Mouse (Mus musculus) left cerebral cortex, postnatal 10 days (tissue): Measurements from ENCODE around the gene Gys2. TPM values are rescaled to one million over a fixed set of nuclear protein-coding genes. Genes with fewer than 3 reads are reported as not detected.
"Not testable (repeated sequence)": the region's sequence is repeated elsewhere in the genome, so short reads cannot be mapped to it uniquely, and the experiment has no call there.

Experiments
- DNase-seq, 2 experiments: peaks; one replicate each; pipeline ENCODE4 v3.0.0; 2021 to 2022; ENCODE audit warnings: low spot score in 2 of 2, mixed read lengths in 1 of 2; ENCODE audit errors: extremely low spot score in 1 of 2
- intact Hi-C: fragments of 180-260 bp; cut with DNase I; formaldehyde crosslinking; loops from one replicate; pipeline ENCODE4 v1.15.1; 2025
- total RNA-seq, 2 experiments: library from RNA; stranded (reverse); gene quantifications; 2 replicates each; pipeline ENCODE4 v1.2.3; 2021

Gene Gys2
- not detected for total RNA-seq

DNA sequence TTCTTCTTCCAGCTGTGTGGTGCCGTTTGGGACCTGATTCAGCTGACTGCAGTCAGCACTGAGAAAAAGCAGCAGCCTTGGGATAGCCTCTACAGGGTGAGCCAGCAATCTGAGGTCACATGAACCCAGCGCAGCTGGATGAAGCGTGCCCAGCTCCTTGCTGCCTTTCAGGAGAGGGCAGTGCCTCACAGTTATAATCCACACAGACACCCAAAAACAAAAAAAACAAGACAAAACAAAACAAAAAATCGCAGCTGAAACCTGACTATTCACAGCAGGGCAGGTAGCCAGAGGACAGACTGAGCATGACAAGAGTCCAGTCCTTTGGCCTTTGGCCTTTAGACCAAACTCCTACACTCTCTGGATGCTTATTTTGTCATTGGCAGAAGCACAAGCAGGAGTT, at the start of gene Gys2:
Gene Gys2 (minus strand): TSS at position 309 of the 403 bp plus-strand sequence.
- intact Hi-C loops = no loop called here
- no peak for DNase-seq

DNA sequence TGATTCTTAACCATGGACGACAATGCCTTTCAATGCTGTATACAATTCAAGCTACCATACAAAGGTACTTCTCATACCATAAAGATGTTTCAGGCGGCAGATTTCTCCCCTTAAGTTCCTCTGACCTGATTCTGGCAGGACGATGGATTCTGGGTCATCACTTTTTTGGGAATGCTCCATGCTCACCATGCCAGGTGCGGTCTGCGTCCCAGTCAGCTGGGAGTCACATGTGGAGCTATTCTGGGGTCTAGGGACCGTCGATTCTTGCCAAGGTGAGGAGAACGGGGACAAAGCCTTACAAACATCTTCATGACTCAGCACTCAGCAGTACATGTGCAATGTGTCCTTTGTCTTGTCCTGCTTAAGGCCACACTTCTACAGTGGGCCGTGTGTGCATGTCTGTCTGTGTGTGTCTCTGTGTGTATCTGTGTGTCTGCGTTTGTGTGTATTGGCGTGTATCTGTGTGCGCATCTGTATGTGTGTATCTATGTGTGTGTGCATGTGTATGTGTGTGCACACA, 48.7 kb upstream of the Gys2 start:
- DNase-seq = no peak
- intact Hi-C loops = no loop called here

DNA sequence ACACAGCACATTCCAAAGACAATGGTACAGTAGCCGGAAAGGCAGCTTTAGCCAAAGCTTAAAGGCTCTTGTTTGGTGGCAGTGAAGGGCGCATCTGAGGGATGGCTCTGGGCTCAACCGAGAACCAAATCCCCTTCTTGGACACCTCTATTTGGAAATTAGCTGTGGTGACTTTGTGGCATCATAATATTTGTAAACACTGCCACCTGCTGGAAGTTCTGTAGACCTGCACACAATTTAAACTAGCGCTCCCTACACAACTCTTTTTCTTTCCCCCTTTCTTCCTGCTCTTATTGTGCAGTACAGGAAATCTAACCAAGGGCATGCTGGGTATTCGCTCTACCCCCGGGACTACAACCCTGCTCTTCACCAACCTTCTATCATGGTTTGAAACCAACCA, 46.2 kb upstream of the Gys2 start:
- intact Hi-C loops = no loop called here
- DNase-seq = no peak

DNA sequence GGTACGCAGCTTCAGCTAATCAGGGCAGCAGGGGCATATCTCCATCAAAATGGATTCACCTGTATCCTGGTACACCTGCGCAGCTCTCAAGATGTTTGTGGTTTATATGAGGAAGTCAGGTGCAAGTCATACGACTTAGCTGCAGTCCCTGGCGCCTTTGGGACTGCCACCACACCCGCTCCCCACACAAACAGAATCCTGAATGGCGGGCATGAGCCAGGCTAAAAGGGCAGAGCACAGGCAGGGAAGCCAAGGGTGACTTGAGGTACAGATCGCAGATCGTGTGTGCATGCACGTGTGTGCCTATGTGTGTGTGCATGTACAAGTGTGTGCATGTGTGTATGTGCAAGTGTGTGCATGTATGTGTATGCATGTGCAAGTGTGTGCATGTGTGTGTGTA, 42.5 kb upstream of the Gys2 start:
- intact Hi-C loops, DNase-seq: not testable (repeated sequence)

DNA sequence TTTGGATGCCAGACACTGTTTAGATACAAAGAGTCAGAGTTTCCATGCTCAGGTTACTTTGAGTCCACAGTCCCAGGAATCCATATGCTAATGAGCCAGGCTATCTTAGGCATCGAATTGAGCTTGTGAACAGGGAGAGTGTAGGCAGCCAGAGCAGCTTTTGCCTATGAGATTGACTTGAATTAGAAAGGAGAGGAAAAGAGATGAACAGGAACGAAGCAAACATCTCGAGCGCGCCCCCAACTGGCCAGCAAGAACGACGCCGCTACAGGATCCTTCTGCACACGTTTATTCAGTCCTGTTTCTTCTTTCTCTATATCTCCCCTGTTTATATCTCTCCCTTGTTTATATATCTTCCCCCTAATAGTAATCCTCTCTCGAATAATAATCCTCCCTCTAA, 42.0 kb upstream of the Gys2 start:
- DNase-seq = peak; percentile 57 to 73
- intact Hi-C loops = no loop called here

DNA sequence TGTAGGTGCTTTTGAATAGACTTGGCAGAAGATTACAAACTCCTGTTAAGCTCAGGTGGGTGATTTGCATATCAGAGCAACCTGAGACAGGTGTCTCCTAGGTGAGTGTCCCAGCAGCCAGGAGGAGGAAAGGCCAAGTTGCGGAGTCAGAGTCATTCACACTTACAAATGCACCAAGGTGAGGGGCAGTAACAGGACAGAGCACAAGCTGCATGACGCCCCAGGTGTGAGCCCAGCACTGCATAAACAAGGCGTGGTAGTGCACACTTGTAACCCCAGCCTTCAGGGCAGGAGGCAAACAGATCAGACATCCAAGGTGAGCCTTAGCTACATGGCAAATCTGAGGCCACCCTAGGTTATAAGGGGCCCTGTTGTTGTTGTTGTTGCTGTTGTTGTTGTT, 40.0 kb upstream of the Gys2 start:
- intact Hi-C loops = no loop called here
- no peak for DNase-seq

DNA sequence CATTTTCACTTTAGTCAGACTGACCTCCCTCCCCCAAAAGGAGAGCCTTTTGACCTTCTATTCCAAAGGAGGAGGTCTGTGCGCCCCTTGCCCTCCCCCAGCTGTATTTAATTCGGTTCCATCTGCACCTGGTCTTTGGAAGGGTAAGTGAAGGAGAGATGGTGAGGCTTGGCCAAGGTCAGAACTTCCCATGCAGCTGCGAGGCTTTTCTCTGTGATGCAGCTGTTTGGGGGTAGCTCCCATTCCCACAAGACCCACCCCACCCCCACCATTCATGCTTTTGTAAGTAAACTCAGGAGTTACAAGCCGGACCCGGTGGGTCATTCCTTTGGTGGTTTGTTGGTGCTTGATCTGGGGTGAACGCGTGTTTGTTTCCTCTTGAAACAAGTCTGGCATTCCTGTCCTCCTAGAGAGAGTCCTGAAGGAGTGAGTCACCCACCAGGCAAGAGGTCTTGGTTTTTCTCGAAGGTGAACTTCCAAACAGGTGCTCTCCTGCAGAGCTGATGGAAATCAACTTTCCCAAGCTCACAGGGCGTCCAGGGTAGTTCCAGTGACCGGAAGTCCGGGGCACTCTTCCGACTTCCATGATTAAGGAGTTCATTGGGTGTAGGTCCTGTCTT, 38.7 kb upstream of the Gys2 start:
- DNase-seq = no peak
- intact Hi-C loops = no loop called here

DNA sequence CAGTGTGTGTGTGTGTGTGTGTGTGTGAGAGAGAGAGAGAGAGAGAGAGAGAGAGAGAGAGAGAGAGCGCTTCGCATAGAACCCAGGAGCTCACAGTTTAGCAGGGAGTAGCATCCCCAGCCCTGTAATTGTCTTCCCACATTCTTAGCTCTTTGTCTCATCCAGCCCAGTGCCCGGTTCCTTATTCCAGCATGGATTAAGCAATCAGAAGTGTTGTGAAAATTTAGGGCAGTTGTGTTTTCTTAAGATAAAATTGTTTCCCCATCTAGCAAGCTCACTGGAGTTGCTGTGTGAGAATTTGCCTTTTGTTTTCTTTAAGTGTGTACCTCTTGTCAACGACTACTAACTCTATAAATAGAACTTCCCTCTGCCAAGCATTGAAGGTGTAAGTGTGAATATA, 35.8 kb upstream of the Gys2 start:
- no peak for DNase-seq
- intact Hi-C loops = loop anchor here (5.0 kb wide), 1 partner anchor 121 kb away; the partner anchor contains the start of genes Golt1b and Recql

DNA sequence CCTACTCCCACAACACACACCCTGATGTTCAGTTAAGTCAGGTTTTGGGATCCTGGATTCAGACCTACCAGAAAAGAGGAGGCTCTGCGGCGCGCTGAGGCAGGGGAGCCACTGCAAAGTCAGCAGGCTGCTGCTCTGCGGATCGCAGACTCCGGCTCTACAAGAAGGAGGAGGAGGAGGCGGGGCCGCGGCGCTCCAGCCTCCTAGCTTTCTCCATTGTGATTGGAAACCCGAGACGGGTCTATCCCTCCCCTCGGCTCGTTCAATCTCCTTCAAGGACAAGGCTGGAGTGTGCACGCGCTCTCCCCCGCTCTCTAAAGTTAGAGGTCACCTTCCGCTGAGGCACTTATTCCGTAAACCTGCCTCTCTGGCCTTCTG, 34.9 kb upstream of the Gys2 start, which contains the start of gene Ldhb:
Gene Ldhb (minus strand): TSS at position 173 of the 378 bp plus-strand sequence.
- intact Hi-C loops = loop anchor here (5.0 kb wide), 1 partner anchor 120 kb away; the partner anchor contains the start of genes Golt1b and Recql
- DNase-seq = peak; percentile 93 to 94

DNA sequence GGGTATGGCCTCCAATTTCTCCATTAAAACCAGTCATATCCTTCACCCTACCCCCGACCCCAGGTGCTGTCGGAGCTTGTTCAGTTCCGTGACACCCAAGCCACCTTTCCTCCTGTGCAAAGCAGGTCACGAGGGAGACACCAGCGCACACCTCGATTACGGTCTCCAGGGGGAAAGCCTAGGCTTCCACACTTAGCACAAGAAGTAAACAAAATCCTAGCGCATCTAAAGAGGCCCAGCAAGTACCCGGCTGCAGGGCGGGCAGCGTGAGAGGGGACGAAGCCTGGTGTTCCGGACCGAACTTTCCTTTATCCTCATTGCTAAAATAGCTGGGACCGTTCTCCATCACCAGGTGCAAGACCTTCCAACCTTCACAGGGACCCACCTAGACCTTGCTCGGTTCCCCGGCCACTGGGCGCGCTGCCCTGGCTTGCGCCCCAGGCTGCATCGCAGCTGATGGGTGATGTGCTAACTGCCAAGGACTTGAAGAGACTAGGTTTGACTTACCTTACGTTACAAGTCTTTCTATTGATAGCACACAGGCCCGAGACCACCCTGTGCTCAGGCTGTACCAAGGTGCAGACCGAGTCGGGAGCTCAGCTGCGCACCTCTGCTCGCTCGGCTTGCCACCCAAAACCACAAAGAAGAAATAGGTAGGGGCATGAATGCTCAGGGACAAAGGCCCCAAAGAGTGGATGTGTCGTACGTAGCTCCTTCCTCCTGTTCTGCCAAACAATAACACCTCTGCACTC, 34.3 kb upstream of the Gys2 start:
- DNase-seq = peak in 1 of 2 experiments; percentile 25
- intact Hi-C loops = loop anchor here (5.0 kb wide), 1 partner anchor 120 kb away; the partner anchor contains the start of genes Golt1b and Recql

DNA sequence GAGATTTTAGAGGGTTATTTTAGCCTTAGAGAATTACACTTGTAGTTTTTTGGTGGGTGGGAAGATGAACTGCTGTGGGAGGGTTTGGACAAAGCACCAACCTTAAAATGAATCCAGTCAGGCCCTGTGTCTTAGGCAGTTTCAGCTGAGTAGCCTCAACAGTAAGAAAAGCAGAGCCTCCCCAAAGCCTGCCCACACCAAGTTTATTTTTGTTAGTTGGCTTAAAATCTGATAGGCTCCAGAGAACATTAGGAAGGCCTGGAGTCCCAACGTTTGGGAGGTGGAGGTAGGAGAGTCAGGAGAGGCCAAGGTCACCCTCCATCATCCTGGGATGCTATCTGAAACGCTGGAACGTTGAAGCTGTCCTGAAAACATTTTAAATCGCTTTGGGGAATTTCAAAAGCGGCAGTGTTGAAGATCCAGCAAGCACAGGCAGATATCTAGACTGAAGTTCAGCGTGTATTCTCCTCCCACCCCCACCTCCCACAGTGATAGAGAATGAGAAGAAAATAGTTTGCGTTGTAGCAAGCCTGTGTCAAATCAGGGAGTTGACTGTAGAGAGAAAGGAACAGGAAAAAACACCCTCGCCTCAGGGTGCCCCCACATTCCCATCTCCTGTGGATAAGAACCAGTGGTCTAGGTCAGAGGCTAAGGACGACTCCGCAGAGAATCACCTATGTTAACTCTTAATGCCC, 33.6 kb upstream of the Gys2 start:
- DNase-seq = no peak
- intact Hi-C loops = loop anchor here (5.0 kb wide), 1 partner anchor 119 kb away; the partner anchor contains the start of genes Golt1b and Recql

DNA sequence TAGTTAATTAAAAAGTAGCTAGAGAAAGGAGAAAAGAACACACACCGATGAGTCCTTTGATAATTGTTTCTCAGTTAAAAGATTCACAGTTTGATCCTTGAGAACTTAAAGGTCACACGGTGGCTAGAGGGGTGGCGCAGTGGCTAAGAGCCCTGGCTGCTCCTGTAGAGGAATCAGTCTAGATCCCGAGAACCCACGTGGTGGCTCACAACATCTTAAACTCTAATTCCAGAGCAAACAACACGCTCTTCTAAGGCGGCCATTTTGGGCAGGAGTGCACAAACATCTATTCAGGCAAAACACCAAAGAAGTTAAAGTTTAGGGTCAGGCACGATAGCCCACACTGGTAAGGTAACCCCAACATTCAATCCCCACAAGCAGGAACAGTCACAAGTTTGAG, 30.7 kb upstream of the Gys2 start:
- no peak for DNase-seq
- intact Hi-C loops = loop anchor here (5.0 kb wide), 1 partner anchor 141 kb away; no protein-coding TSS in a partner anchor

DNA sequence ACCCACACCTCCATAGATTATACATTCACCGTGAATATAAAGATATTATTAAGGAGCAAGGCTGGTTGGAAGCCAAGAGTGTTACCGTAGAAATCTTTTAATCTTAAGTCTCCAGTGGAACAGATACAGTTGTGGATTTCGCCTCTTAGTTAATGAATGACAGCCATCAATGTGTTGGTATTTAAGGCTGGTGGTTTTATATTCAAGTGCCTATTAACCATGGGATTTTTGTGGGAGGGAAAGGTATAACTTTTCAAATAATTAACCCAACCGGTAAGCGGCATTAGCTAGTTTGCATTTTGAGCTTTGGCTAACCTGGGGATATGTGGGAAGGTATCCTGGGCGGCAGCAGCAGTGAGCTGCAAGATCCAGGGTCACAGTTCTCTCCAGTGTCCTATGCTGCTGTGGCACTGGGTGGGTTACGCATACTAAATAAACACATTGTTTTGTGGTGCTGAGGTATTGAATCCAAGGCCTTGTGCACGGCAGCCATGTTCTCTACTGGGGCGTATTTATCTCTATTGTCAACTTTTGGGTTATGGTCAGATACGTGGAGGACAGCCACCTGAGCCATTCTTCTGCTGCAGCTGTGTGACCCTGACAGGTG, 29.7 kb upstream of the Gys2 start:
- intact Hi-C loops = loop anchor here (5.0 kb wide), 1 partner anchor 140 kb away; no protein-coding TSS in a partner anchor
- DNase-seq = no peak

DNA sequence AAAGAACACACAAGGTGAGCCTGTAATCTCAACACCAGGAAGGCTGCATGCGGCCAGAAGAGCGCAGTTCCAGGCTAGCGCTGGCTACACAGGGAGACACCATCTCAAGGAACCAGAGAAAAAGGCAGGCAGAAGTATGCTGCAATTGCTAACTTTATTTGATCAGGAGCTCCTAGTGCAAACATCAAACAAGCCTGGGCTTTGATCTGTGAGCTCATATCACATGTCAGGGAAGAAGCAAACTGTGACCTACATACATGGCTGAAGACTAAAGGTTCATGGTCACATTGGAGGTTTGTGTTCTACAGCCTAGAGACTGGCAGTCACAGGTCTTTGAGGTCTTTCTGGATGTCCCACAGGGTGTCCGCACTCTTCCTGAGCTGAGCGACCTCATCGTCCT, 17.2 kb upstream of the Gys2 start:
- DNase-seq, intact Hi-C loops: not testable (repeated sequence)

DNA sequence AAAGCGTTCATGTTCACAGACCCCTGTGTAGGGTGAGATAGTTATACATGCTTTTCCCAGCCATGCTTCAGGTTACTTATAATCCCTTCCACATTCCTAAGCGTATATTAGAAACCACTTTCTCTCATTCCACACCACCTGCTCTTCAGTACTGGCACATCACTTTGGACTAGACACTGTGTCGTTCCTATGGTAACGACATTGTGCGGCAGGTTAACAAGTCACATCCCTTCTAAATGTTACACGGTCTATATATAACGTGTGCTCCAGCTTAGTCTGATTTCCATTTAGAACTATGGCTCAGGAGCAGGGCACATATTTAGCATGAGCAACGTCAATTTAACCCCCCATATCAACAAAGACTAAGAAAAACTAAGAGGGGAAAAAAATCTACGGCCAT, 14.7 kb upstream of the Gys2 start:
- intact Hi-C loops = loop anchor here (5.0 kb wide), 1 partner anchor 125 kb away; no protein-coding TSS in a partner anchor
- no peak for DNase-seq

DNA sequence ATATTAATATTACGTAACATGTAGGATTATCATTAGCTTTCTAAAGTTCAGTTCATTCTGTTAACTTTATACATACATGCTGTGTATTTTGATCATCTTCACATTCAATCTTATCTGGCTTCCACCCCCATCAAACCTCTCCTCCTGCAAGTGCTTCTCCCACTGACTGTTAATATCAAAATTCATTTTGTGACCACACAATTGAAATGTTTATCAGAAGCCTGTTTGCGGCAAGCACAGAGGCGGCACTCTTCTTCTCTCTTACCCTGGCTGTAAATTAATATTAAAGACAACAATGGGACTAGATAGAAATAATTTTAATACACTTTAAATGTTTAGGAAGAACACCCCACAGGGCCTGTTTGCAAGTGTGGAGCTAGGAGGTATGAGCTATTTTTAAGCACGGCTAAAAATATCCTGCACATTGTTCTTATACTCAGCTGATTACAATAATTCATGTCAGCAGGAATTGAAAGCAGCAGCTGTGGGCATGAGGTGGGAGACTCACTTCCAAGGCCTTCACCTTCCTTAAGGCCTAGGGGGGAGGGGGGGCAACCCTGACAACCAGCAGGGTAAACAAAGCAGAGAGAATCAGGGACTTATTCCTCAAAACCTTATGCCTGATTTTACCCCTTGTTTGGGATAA, 12.7 kb upstream of the Gys2 start:
- intact Hi-C loops = loop anchor here (5.0 kb wide), 1 partner anchor 123 kb away; no protein-coding TSS in a partner anchor
- DNase-seq = no peak

DNA sequence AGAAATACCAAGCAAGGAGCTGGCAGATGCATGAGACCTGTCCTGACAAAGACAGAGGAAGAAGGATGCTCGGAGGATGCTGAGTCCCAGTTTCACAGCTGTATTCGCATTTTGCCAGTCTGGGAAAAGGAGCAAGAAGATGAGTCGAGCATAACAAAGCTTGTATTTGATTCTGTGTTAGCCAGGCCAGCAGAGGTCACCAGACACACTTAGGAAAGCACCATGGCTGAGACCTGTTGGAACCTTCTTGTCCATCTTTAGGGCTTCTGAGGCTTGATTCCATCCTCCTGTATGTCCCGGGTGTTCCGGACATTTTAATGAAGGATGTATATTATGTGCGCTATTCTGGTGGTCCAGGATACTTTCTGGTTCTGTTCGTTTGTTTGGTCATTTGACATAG, 4.3 kb upstream of the Gys2 start:
- no peak for DNase-seq
- intact Hi-C loops = no loop called here

DNA sequence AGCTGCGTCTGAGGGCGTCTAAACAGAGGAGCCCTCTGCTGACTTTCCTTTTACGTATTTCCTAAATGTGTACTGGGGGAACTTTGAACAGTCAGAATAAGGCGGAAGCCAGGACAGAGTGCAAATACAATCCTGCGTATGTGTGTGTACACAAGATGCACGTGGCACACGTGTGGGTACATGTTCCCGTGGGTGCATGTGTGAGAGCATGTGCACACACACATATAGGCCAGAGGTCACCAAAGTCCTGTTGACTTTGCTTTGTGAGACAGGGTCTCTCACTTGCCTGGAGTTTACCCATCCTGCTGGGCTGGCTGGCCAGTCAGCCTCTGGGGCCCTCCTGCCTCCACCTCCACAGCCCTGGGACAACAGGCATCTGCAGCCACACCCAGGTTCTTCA, 1.8 kb downstream of the Gys2 start:
- DNase-seq = no peak
- intact Hi-C loops = no loop called here
